Mouse (Mus musculus): ENCODE measurements around the gene F11. TPM values are rescaled to one million over a fixed set of nuclear protein-coding genes. Genes with fewer than 3 reads are reported as not detected.

The F11 gene
- not detected in 2 replicates for polyA plus RNA-seq (2016; fragmentation: Nextera tagmentation; extraction: Ambion mirVana)

DNA sequence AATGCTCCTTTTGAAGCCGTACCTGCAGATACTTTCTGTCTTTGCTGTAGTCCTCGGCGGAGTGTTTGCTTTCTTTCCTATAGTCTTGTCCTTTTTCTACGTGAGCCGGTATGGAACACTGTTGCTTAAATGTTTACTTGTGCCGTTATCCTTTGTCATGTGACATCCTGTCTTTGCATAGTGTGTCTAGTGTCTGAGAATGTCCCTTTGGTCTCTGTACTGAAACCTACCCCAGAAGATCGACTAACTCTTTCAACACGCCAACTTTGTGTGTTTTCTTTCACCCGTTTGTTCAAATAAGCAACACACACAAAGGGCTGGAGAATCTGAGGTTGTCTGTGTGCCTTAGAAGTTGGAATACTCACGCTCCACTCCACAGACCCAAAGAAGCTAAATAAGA is at the start of gene F11:
F11 (minus strand) TSS at position 112 of the 400 bp plus-strand sequence.
- no peak within 1 kb of the TSS for H3K4me3 ChIP-seq
- H3K27ac ChIP-seq (replicated peaks): no peak within 1 kb of the TSS
- no peak within 1 kb of the TSS for H3K4me2 ChIP-seq (replicated peaks)
- H3K4me1 ChIP-seq: no peaks in the 10 kb centered on the region
- no peaks in the 10 kb centered on the region for H3K27me3 ChIP-seq
- ATAC-seq (ENCODE audit: low FRiP score, low read depth): no peak
- 0 out of 2 replicates have a peak, but pooled peaks cover 4% of the 10 kb centered on the region for H3K9me3 ChIP-seq
- H3K9ac ChIP-seq (replicated peaks): no peak within 1 kb of the TSS
- no peaks in the 10 kb centered on the region for H3K36me3 ChIP-seq
- WGBS: 83% methylated on average over 10 of the region's 10 CpGs

DNA sequence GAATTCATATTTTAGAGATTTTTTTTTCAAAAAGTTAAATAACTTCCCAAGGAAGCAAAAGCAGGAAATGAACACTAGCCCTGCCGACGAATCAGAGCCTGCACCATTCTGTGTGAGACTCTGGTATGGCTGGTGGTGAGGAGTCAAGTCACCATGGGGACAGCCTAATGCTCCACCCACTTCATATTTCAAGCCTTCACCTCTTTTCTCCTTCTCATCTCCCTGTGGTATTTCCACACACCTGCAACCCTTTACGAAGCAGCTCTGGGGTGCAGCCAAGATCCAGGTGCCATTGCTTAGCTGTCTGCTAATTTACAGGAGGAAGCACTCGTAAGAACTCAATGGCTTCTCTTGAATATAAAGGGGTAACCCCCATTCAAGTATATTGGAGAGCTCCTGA is 49.1 kb upstream of the F11 start:
- Histone ChIP-seq H3K9me3 (no peaks in the 10 kb centered on the region), H3K27ac (replicated peaks) (no peak overlapping the region), H3K4me3 (no peak overlapping the region), H3K36me3 (no peaks in the 10 kb centered on the region), H3K27me3 (no peaks in the 10 kb centered on the region), H3K4me1 (no peaks in the 10 kb centered on the region), H3K4me2 (replicated peaks) (no peak overlapping the region), H3K9ac (replicated peaks) (no peak overlapping the region)
- 92% methylated on average over 4 of the region's 4 CpGs for WGBS
- ATAC-seq (ENCODE audit: low FRiP score, low read depth): no peak

DNA sequence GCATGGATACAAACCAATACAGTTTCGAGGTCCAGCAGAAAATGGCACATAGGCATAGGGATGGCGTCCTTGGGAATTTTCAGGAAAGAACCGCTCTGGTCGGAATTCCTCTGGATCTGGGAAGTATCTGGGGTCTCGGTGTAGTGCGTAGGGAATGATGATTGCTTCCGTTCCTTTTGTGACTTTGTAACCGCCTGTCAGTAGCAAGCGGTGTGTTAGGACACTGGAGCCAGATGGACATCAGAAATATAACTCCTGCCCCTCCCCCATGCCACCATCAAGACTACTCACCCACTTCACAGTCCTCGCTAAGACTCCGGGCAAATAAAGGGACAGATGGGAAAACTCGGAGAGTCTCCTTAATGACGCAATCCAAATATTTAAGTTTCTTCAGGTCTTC is 46.5 kb upstream of the F11 start, which contains the start of gene Gm45753:
Gm45753 (minus strand) TSS at position 101 of the 400 bp plus-strand sequence.
- H3K4me3 ChIP-seq: no peak within 1 kb of the TSS
- no peak within 1 kb of the TSS for H3K9ac ChIP-seq (replicated peaks)
- no peaks in the 10 kb centered on the region for H3K4me1 ChIP-seq
- no peaks in the 10 kb centered on the region for H3K27me3 ChIP-seq
- no peak within 1 kb of the TSS for H3K27ac ChIP-seq (replicated peaks)
- no peaks in the 10 kb centered on the region for H3K36me3 ChIP-seq
- H3K9me3 ChIP-seq: no peaks in the 10 kb centered on the region
- H3K4me2 ChIP-seq (replicated peaks): no peak within 1 kb of the TSS
- ATAC-seq (ENCODE audit: low FRiP score, low read depth): no peak
- WGBS: 93% methylated on average over 13 of the region's 13 CpGs

DNA sequence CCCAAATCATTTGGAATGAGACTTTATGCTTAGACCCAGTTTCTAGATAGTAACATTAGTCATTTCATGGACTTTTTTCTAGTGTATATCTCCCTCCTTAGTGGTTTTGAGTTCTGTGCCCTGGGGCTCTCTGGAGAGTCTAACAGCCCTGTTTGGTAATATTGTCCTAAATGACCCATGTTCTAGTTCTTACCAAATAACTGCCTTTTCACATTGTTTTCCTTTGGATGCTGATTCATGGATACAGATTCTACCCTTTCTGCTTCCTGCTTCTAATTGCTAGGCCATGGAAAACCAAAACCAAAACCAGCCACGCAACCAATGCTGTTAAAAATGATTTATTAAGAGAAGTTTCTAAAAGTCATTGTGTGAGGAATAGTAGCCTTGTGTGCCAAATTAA is 43.6 kb upstream of the F11 start:
- H3K4me2 ChIP-seq (replicated peaks): no peak overlapping the region
- H3K36me3 ChIP-seq: no peaks in the 10 kb centered on the region
- H3K9me3 ChIP-seq: no peaks in the 10 kb centered on the region
- H3K9ac ChIP-seq (replicated peaks): no peak overlapping the region
- no peak for ATAC-seq (ENCODE audit: low FRiP score, low read depth)
- H3K4me1 ChIP-seq: no peaks in the 10 kb centered on the region
- no peaks in the 10 kb centered on the region for H3K27me3 ChIP-seq
- WGBS: 95% methylated on average over 1 of the region's 1 CpGs
- H3K27ac ChIP-seq (replicated peaks): no peak overlapping the region
- no peak overlapping the region for H3K4me3 ChIP-seq

DNA sequence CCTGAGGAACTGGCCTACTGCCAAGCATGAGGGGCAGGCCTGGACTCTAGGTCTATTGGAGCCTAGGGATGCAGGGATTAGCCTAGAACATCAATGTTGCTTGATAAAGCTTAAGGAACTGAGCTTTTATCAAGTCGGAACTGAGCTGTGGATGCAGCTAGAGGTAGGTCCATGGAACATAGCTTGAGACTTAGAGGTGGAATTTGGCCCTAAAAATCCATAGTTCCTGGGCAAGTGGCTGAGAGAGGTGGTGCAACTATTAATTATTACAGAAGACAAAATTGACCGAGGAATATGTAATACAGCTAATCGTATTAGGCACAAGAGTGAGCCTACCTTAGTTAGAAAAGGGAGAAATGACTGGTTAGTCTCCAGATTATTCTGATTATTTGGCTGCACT is 42.5 kb upstream of the F11 start:
- Histone ChIP-seq H3K36me3 (no peaks in the 10 kb centered on the region), H3K9ac (replicated peaks) (no peak overlapping the region), H3K4me2 (replicated peaks) (no peak overlapping the region), H3K4me3 (no peak overlapping the region), H3K27me3 (no peaks in the 10 kb centered on the region), H3K9me3 (no peaks in the 10 kb centered on the region), H3K27ac (replicated peaks) (no peak overlapping the region), H3K4me1 (no peaks in the 10 kb centered on the region)
- no peak for ATAC-seq (ENCODE audit: low FRiP score, low read depth)
- 92% methylated on average over 3 of the region's 3 CpGs for WGBS

DNA sequence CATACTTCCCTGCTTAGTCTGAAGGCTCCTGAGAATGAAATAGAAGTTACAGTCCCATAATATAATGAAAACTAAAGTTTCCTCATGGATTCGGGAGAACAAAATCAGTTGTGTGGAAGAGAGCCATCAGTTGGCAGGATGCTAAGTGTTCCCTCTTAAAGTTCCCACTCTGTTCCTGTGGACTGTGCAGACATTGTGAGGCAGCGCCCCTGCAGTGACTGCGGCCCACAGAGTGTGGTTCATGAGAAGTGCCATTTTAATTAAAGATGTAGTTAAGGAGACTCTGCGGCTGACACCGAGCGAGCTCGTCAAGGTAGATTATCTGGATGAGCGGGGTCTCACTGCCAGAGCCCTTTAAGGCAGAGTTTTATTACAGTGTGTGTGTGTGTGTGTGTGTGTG is 40.6 kb upstream of the F11 start:
- Histone ChIP-seq H3K9me3 (no peaks in the 10 kb centered on the region), H3K27me3 (no peaks in the 10 kb centered on the region), H3K4me1 (no peaks in the 10 kb centered on the region), H3K36me3 (no peaks in the 10 kb centered on the region), H3K27ac (replicated peaks) (no peak overlapping the region), H3K9ac (replicated peaks) (no peak overlapping the region), H3K4me3 (no peak overlapping the region), H3K4me2 (replicated peaks) (no peak overlapping the region)
- 70% methylated on average over 8 of the region's 8 CpGs for WGBS
- no peak for ATAC-seq (ENCODE audit: low FRiP score, low read depth)

DNA sequence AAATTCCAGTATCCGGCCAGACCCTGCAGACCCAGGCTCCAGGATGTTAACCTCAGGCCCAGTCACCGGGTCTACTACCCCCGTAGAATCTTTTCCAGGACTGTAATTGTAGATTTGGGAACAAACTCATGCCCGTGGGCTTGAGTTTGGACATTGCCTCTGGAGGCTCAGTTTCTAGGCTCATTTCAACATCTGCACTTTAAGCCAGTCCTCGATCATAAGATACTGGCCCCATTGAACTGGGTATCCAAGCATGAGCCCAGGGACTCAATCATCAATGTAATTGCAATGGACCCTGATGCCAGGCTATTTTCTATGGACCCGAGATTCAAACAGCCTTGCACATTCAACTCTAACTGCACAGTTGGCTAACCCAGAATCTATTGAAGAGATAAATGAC is 33.4 kb upstream of the F11 start:
- no peaks in the 10 kb centered on the region for H3K27me3 ChIP-seq
- H3K9me3 ChIP-seq: no peaks in the 10 kb centered on the region
- H3K36me3 ChIP-seq: no peaks in the 10 kb centered on the region
- no peaks in the 10 kb centered on the region for H3K4me1 ChIP-seq
- no peak for ATAC-seq (ENCODE audit: low FRiP score, low read depth)
- no peak overlapping the region for H3K4me2 ChIP-seq (replicated peaks)
- 93% methylated on average over 6 of the region's 6 CpGs for WGBS
- no peak overlapping the region for H3K4me3 ChIP-seq
- H3K9ac ChIP-seq (replicated peaks): no peak overlapping the region
- no peak overlapping the region for H3K27ac ChIP-seq (replicated peaks)

DNA sequence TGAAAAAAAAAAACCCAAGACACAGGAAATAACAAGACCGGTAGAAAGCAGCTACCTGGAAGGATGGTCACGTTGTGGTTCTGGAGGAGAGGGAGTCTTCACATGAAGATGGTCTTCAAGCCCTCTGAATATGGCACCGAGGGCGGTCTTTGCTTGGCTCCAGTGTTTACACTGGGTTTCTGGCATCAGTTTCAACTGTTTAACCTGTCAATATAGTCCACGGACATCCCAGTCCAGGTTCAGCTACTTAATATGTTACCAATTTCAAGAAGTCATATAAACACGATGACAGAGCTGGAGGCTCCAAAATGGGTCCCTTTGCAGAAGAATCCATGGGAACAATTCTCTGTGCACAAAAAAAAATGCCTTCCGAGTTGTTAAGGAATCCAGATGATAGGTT is 32.9 kb upstream of the F11 start, which contains the start of gene Klkb1:
Klkb1 (minus strand) TSS at position 173 of the 400 bp plus-strand sequence.
- no peak within 1 kb of the TSS for H3K9ac ChIP-seq (replicated peaks)
- H3K4me1 ChIP-seq: no peaks in the 10 kb centered on the region
- no peaks in the 10 kb centered on the region for H3K27me3 ChIP-seq
- no peak within 1 kb of the TSS for H3K4me2 ChIP-seq (replicated peaks)
- H3K4me3 ChIP-seq: no peak within 1 kb of the TSS
- WGBS: 91% methylated on average over 7 of the region's 7 CpGs
- H3K9me3 ChIP-seq: no peaks in the 10 kb centered on the region
- no peaks in the 10 kb centered on the region for H3K36me3 ChIP-seq
- H3K27ac ChIP-seq (replicated peaks): no peak within 1 kb of the TSS
- no peak for ATAC-seq (ENCODE audit: low FRiP score, low read depth)

DNA sequence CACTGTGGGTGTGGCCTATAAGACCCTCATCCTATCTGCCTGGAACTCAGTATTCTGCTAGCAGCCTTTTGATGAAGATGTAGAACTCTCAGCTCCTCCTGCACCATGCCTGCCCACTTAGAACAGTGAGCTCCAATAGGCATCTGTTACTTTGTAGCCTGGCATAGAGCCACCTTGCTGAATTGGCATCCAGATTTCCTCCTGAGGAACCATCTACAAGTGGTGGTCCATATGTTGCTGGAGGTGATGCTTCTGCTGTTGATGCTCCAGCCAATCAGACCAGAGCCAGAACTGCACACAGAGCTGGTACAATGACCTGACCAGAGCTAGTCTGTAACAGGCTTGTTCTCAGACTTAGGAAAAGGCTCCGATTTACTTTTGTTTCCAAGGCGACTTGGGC is 30.0 kb upstream of the F11 start:
- WGBS: 81% methylated on average over 2 of the region's 2 CpGs
- Histone ChIP-seq H3K4me3 (no peak overlapping the region), H3K4me2 (replicated peaks) (no peak overlapping the region), H3K27me3 (no peaks in the 10 kb centered on the region), H3K9ac (replicated peaks) (no peak overlapping the region), H3K36me3 (no peaks in the 10 kb centered on the region), H3K4me1 (no peaks in the 10 kb centered on the region), H3K27ac (replicated peaks) (no peak overlapping the region), H3K9me3 (no peaks in the 10 kb centered on the region)
- ATAC-seq (ENCODE audit: low FRiP score, low read depth): no peak

DNA sequence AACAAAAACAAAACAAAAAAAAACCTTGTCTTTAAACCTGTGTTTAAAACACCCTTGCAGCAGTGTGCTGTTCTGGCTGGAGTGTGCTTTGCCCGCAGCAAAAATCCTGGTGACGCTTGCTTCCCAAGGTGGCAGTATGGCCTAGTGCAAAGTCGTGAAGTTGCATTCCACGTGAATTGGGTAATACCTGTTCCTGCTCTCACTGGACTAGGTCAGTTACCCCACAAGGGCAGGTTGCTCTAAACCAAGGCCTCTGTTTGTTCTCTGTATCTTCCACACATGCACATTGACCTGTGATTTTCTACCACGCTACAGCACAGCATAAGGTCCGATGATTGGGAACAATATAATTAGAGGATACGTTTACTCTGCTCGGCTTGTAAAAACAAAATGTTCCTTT is 19.8 kb upstream of the F11 start:
- no peaks in the 10 kb centered on the region for H3K4me1 ChIP-seq
- no peak overlapping the region for H3K4me3 ChIP-seq
- H3K36me3 ChIP-seq: no peaks in the 10 kb centered on the region
- no peaks in the 10 kb centered on the region for H3K27me3 ChIP-seq
- H3K9me3 ChIP-seq: no peaks in the 10 kb centered on the region
- no peak overlapping the region for H3K9ac ChIP-seq (replicated peaks)
- no peak overlapping the region for H3K27ac ChIP-seq (replicated peaks)
- ATAC-seq (ENCODE audit: low FRiP score, low read depth): no peak
- no peak overlapping the region for H3K4me2 ChIP-seq (replicated peaks)
- WGBS: 82% methylated on average over 8 of the region's 8 CpGs

DNA sequence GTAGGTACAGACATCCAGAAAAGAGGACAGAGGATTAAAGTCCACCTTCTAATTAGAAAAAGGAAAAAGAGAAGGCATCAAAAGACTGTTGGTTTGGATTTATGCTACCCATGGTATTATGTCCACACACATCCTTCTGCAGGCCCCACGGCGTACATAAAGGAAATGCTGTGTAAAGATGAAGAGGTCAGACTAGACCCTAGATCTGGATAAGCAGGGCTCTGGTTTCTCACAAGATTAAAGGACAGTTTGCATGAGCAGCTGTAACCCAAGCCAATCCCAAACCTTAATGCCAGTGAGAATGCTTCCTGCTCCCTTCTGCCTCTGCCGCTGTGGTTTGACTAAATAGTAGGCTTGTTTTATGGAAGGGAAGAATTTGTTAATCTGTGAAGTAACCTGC is 15.6 kb upstream of the F11 start:
- Histone ChIP-seq H3K9ac (replicated peaks) (no peak overlapping the region), H3K4me3 (no peak overlapping the region), H3K36me3 (no peaks in the 10 kb centered on the region), H3K27ac (replicated peaks) (no peak overlapping the region), H3K4me1 (no peaks in the 10 kb centered on the region), H3K9me3 (no peaks in the 10 kb centered on the region), H3K27me3 (no peaks in the 10 kb centered on the region), H3K4me2 (replicated peaks) (no peak overlapping the region)
- WGBS: 82% methylated on average over 3 of the region's 3 CpGs
- no peak for ATAC-seq (ENCODE audit: low FRiP score, low read depth)

DNA sequence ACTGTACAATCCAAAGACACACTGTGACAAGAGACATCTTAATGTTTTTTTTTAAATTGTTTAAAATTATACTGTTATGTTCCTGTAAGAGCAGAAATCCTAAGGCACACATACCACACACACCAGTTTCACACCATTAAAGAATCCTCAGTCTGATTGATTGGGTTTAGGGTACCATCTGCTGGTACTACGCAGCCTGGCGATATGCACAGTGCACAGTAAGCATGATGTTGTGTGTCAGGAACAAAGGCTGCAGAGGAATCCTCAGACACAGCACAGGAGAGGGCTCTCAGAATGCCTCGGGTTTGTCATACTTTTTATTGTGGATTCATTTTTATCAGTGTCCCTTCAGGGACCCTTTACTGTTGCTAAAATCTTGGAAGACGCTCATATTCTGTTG is 12.5 kb upstream of the F11 start:
- Histone ChIP-seq H3K27me3 (no peaks in the 10 kb centered on the region), H3K4me2 (replicated peaks) (no peak overlapping the region), H3K9ac (replicated peaks) (no peak overlapping the region), H3K36me3 (no peaks in the 10 kb centered on the region), H3K9me3 (no peaks in the 10 kb centered on the region), H3K4me3 (no peak overlapping the region), H3K4me1 (no peaks in the 10 kb centered on the region), H3K27ac (replicated peaks) (no peak overlapping the region)
- WGBS: 86% methylated on average over 4 of the region's 4 CpGs
- ATAC-seq (ENCODE audit: low FRiP score, low read depth): no peak

DNA sequence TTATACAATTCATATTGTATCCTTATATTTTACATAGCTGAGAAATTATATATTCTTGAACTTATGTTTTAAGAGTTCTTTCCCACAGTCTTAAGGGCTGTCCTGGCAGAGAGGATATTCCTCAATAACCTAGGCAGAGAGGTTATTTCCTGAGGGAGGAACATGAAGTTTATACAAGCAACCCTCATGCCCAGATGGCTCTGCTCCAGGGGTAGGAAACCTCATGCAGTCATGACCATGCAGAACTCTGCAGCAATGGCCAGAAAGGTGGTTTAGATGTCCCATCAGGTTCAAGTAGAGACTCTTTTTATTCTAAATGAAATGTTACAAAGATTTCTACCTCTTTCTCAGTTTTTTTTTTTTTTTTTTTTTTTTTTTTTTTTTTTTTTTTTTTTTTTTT is 7.2 kb upstream of the F11 start:
- Histone ChIP-seq H3K9me3 (0 out of 2 replicates have a peak, but pooled peaks cover 4% of the 10 kb centered on the region), H3K27ac (replicated peaks) (no peak overlapping the region), H3K4me3 (no peak overlapping the region), H3K4me1 (no peaks in the 10 kb centered on the region), H3K36me3 (no peaks in the 10 kb centered on the region), H3K9ac (replicated peaks) (no peak overlapping the region), H3K4me2 (replicated peaks) (no peak overlapping the region), H3K27me3 (no peaks in the 10 kb centered on the region)
- ATAC-seq (ENCODE audit: low FRiP score, low read depth): no peak

Measured in midbrain, embryonic 12.5 days (tissue).